Mouse (Mus musculus) frontal cortex, adult (tissue): ENCODE measurements around the gene Mrpl54.

ENCODE experiments used
- ATAC-seq: cut with Nextera tagmentation; 2 replicates; pipeline ENCODE4 v1.9.2; 2017; ENCODE audit warnings: mild to moderate bottlenecking, moderate library complexity, mixed read lengths; ENCODE audit not compliant: low TSS enrichment

Mrpl54 gene

DNA sequence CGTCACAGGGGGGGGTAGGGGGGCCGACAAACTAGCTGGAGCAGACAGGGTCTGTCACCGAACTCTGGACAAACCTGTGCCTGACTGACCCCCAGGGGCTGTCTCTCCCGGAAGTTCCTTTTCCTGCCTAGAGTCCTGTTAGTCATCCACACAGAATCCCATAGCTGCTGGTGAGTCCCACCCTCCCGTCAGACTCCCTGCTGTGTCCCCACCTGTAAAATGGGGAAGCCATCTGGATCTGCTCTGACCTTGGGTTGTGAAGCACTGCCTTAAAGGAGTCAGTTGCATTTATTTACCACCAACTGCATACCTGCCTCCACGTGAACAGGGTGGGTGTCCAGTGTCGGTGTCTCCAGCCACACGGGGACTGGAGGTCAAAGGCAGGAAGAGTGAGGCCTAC, 27.7 kb upstream of the Mrpl54 start:
- no peak for ATAC-seq

DNA sequence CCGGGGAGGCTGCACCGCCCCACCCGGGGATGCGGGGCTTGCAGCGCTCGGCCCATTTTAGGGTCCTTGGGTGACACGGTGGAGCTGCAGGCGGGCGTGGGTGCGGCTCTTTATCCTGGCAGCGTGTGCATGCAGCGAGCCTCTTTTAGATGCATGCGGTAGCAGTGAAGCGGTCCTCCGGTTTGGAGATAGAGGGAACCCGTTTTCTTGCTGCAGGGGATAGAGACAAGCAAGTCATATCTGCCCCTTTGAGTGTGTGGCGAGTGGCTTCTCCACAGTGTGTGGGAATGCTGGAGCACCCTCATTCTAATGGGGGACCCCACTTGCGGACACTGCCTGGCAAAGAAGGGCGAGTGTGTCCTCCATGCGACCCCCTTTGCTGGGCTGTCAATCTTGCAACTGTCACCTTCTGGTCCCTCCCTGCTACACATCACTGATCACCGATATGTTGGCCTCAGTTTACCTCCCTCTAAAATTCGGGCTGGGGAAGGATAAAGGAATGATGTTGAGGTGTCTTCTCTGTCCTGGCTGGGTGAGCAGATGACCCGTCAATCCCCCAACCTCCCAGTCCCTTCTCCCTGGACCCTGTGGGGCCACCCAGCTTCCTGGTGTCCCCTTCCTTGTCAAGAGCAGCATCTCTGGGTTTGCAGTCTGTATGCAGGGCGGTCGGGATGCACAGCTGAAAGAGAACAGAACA, 26.7 kb upstream of the Mrpl54 start:
- ATAC-seq = no peak

DNA sequence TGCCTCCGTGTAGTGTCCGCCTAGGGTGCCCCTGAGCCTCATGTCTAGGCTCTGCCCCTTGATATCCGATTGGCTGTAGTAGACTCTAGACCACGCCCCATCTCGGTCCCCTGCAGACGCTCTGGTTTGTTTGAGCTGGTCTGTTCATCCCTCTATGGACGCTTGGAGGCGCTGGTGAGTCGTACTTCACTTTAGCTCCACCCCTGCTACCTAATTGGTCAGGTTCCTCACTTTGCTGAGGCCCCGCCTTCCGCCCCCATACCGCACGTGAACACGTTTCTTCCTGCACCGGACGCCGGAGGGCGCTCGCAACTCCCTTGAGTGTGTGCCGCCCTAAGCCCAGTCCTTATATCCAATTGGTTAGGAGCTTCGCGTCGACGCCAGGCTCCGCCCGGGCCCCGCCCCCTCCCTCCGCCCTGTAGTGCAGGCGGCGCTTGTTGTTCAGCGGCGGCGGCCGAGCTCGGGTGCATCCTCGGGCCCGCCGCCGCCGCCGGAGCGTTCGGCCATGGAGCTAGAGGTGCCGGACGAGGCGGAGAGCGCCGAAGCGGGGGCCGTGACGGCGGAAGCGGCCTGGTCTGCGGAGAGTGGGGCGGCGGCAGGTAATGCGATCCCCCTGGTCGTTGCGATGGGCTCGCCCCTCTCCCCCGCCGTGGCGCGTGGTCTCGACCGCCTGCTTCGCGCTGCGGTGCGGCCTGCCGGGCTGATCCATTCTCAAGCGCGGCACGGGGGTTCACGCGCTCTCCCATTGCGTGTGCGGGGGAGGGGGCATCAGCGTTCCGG, 26.0 kb upstream of the Mrpl54 start, which contains the start of gene Pip5k1c:
Pip5k1c (plus strand) TSS at position 410 of the 780 bp plus-strand sequence.
- peak; percentile 60 for ATAC-seq

DNA sequence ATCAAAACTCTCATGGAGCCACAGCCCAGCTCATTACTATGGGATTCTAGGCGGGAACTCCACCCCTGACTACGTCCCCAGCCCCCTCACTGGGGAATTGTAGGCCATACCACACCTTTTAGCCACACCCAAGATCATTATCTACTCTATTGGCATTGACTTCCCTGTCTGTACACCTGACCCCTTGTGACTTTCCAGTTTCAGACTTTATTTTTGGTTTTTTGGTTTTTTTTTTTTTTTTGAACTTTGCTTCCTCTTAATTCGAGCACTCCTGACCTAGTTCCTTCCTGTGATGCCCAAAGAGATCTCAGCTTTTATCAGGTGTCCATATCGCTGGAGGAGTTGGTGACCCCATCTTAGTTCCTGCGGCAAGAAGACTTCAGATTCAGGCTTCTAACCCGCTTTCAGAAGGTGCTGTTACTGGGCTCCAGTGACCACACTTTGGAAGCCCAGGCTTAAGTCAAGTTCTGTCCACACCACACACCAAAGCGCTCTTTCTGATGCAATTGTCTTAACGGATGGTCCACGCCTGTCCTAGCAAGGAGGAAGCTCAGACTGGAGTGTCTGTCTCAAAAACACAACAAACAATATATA, 24.9 kb upstream of the Mrpl54 start, which contains the start of gene Tjp3:
Tjp3 (minus strand) TSS at position 71 of the 594 bp plus-strand sequence.
- ATAC-seq = no peak

DNA sequence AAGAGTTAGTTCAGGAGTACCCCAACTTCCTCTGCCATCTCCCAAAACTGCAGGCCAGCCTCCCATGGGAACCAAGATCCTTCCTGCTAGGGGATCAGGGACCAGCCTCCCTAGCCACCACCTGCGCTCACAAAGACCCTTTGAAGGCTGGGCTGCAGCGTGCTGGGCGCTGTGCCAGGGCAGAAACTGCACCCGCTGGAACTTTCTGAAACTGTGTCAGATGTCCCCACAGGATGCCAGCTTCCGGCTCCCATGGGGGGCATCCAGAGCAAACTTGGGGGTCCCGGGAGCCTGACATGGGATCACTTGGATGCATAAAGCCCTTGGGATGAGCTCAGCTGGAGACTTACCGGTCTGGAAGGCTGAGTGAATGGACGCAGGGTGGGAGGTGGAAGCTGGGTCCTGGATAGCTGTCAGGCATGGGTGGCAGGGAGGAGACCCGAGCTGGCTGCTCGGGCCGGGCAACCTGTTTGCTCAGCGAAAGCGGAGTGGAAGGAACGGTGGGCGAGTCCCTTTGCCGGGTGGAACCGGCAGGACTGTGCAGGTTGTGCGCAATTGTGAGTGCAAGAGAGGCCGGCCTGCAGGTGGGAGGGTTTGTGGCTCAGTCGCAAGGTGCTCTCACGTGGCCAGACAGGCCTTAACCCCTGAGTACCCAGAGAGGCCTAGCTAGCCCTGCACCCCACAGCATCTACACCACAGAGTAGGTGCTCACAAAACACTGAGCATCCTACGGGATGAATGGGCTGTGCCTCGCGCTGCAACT, 24.1 kb upstream of the Mrpl54 start:
- ATAC-seq = no peak

DNA sequence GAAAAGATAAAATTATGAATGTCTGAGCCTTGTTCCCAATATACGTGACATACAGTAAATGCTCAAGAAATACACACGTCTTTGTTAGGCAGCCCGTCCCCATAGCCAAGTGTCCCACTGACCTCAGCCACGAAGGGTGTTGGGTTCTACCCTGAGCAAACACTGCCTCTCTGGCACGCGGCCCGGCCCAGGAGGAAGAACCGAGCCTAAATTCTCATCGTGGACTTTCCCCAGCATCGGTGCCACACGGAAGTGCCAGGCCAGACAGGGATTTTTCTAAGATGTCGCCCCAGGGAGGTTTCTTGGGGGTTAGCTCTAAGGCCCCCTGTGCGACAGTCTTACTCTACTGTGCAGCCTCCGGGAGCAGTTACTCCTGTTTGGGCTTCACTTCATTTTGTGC, 23.1 kb upstream of the Mrpl54 start:
- ATAC-seq = no peak

DNA sequence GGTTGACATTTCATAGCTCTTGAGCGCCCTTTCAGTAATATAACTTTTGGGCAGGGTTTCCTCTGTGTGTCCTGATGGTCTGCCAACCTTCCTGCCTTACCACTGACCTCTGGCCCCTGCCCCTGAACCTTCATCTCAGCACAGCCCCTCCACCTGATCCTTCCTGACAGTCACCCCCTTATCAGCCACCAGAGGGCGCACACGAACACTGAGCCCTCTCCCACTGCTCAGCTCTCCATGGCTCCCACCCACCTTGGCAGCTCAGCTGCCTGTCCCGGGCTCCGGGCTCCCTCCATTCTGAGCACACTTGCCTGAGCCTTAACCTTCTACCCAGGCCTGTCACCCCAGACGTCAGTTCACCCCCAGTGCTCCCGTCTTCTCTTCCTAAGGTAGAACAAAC, 22.5 kb upstream of the Mrpl54 start:
- no peak for ATAC-seq

DNA sequence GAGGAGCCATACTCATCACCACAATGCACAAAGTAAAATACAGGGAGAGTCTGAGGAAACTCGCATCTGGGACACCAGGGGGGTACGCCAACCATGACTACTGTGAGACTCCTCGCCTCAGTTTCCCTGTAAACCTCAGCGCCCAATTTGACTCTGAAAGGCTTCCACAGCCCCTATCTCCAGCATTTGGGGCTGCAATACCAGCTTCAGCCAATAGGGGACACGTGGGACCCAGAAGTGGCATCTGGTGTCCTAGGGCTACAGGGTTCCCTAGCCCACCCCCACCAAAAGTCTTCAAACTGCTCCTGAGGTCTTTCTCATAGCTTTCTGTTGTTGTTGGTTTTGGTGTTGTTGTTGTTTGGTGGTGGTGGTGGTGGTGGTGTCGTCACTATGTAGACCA, 21.9 kb upstream of the Mrpl54 start:
- ATAC-seq = no peak

DNA sequence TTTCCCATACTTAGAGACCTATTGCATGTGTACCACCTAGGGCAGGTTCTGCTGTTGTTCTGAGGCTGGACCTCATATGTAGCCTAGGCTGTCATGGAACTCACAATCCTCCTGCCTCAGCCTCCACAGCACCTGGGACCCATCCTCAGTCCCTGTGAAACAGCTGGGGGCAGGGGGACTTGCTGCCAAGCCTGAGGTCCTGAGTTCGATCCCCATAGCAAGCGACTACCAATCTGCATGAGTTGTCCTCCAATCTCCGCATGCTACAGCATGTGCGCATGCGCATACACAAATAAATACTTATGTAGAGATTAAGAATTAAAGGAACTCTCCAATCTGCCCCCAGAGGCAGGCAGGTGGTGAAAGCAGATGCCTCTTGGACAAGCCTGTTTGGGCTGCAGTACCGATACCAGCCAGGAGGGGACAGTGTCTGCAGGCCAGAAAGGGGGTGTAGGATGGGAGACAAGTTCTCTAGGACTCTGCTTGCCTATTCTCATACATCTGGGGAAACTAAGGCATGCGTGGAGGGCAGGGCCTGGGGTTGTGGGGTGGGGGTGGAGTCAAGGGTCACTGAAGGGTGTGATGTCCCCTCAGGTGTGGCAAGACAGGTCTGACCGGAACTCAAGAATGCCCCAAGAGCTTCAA, 20.9 kb upstream of the Mrpl54 start:
- no peak for ATAC-seq

DNA sequence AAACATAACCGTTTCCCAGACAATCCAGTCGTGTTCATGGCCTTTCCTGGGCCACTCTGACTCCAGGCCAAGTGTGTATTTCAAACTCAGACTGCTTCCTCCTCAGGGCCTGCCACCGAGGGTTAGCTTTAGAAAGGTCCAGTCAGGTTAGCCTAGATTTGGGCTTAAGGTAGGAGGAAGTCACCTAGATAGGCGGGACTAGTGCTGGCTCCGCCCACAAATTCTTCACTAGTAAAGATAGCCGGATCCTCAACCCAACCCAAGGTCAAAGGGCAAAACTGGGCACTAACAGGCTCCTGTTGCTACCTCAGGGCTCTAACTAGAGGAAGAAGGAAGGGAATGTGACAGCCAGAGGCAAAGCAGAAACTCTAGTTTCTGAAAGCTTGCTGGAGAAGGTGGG, 19.9 kb upstream of the Mrpl54 start:
- no peak for ATAC-seq

DNA sequence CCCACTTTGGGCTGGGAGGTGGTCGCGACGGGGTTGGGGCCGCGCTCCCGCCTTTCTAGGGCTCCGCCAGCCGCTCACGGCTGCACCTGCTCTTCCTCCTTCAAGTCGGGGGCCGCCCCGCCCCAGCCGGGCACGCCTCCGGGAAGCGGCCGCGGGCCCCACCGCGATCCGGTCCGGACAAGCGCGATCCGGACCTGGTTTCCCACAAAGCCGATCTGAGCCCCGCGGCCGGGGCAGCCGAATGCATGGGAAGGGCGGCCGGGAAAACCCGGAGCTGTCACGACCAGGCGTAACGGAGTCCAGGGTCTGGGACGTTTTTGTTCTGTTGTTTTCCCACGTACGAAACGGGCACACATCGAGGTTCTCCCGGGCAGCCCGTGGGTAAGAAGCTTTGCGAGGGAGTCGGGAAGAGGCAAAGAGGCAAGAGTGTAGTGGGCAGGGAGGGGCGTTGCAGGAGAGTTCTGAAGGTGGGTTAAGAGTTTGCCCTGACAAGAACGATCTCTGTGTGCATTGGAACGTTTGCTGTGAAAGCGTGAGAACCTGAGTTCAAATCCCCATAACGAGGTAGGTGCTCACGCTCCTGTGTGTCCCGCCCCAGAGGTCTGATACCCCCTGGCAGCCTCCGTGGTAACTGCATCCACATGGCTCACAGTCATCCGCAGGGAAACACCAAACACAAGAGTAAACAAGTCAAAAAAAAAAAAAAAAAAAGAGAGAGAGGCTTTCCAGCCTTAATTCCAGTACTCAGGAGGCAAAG, 19.1 kb upstream of the Mrpl54 start:
- ATAC-seq = peak; percentile 71

DNA sequence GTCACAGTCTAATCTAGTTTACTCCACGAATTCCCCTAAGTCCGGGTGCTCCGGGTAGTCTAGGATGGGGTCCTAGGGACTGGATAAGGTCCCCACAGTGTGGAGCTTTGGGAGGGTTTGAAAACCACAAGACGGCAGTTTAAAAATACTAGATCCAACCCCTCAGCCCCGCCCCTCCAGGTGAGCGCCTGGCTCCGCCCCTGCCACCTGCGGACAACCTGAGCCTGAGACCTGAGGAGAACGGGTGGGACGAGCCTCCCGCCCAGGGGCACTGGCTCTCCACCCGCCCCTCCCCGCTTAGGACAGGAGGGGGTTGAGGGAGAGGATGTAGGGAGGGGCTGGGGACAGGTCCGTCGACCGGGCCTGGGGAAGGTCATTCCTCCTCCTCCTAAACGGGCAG, 18.0 kb upstream of the Mrpl54 start:
- ATAC-seq = no peak

DNA sequence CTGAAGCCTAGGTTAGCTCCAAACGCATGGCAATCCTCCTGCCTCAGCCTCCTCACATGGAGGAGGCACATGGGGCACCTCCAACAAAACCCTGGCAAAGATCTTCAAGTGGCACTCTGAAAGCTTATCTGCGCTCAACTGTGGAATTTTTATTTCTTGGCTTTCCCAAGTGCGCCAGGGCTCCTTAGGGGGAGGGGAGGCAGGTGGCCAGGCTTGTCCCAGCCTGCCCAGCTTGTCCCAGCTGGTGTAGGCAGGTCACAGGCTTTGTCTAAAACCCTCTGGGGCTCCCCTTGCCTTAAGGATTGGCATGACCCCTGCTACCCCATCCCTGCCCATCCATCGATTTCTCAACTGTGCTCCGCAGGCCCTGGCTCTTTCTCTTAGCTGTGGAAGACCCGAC, 17.5 kb upstream of the Mrpl54 start:
- no peak for ATAC-seq

DNA sequence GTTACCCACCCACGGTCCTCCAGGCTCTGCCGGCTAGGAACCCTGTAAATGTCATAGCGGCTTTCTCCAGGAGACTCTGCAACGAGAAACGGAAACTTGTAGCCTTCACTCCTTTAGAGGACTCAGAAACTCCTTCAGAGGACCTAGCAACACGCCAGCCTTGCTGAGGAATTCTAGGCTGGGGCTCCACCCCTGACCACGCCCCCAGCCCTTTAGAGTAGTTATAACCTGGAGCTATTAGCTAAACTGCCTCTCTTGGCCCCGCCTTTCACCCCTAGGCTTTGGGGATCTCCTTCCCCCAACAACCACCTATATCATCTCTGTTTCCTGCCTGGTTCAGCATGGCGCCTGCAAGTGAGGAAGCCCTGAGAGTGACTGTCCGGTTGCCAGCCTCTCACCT, 12.8 kb upstream of the Mrpl54 start:
- no peak for ATAC-seq

DNA sequence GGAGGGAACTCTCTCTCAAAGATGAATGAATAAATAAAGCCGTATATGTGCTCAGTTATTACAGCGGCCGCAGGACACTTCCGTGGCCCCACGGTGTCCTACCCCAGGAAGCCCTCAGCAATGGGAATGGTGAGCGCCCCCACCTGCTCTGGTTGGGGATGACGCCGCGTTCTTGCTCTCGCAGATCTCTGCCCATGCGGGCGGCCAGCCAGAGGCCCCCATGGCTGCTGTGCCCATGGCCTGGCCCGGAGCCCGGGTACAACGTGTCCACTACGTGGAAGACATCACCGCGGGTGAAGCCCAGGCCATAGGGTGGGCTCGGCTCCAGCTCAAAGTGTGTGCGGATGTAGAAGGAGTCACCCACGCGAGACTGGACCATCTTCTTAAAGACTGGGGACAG, 10.9 kb upstream of the Mrpl54 start:
- ATAC-seq = no peak

DNA sequence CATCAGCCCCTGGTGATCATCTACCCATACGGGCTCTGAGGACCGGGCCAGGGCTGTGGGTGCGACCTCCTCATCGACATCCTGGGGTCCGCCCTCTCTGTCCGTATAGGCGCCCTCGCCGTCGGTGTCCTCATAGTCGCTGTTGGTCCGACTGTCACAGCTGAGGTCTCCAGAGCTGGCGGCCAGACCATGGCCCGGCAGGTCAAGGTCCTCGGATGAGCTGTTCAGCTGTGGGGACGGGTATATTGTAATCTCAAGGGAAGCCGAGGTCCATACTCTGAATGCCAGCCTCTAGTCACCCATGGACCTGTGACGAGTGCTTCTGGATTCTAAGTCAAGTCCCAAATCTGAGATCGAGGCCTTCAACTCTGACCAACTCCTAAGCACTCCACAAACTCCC, 7.1 kb upstream of the Mrpl54 start:
- ATAC-seq = no peak

DNA sequence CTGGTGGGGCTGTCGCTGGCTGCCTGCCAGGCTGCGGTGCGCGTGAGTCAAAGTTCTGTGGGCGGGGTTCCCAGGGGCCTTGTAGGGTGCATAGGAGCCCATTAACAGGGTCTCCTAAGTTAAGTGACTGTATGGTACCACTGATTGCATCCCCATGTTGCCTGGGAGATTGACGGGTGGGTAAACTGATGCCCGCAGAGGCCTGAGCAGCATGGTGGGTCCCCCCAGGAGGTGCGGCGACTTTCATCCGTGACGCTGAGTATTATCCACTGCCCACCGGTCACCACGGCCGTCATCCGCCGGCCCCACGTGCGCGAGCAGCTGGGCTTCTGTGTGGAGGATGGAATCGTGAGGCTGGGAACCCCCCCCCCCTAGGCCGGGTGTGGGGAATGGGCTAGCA, 5.6 kb upstream of the Mrpl54 start:
- ATAC-seq = no peak

DNA sequence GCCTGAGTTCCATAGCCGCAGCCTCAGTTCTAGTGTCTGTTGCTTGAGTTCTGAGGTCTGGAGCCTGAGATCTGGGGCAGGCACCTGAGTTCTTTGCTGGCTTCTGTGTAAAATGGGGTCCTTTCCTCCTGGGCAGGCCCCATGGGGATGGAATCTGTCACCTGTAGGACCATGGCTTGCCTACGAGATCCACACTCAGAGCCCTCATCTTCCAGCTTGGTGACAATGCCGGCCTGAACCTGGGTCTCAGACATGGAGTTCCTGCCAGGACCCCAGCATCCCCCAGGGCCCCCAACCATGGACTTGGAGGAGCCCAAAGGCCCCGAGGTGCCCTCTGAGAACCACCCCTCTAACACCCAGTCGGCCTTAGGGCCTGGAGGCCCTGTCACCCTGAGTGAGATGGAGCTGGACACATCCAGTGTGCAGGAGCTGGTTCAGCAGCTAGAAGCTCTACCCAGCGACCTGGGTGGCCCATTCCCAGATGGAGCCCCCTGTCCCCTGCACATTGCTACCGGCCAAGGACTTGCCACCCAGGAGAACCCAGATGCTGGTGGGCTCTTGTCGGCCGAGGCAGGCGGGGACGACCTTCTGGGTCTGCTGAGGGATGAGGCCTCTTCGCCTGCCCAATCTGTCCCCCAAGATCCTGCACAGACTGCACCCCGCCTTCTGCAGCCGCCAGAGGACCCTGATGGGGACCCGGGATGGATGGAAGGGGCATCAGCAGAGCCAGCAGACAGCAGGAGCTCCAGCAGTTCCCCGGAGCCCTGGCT, 2.1 kb upstream of the Mrpl54 start:
- no peak for ATAC-seq

DNA sequence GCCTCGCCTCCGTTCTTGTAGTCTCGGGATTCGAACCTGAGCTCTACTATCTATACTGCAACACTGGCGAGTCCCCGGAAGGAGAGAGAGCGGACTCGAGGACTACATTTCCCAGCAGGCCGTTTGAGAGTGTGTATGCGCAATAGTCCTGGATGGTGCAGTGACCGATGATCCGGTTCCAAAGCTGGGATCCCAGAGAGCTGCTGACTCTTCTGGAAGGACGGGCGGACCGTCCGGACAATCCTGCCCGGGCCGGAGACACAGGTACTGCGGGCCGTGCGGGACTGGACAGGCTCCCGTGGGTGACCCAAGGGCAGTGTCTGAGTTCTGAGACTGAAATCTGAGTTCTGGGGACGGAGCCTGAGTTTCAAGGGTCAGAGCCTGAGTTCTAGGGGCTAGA, 1.3 kb upstream of the Mrpl54 start:
- ATAC-seq = peak; percentile 73

DNA sequence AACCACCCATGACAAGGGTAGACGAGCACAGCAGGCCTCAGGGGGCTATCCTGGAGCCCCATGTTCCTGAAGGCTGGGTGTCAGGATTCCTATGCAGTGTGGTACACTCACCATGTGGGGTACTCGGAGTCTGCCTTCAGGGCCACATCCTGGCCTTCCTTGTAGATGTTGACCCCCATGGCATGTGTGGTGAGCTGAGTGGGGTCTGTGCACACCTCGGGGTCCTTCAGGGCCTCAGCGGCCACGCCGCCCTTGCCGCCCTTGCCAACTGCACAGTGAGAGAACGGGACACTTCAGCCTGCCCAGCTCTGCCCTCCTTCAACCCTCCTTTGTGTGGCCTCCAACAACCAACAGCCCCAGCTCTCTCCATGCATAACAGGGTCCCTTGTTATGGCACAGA, 1.2 kb downstream of the Mrpl54 start:
- ATAC-seq = no peak
